Mouse (Mus musculus): ENCODE data around the gene Ank2. TPM values are rescaled to one million over a fixed set of nuclear protein-coding genes. Genes with fewer than 3 reads are reported as not detected.

Ank2 gene
- total and polyA plus RNA-seq, 3 experiments, result 96.1 to 290 (median 269) TPM

DNA sequence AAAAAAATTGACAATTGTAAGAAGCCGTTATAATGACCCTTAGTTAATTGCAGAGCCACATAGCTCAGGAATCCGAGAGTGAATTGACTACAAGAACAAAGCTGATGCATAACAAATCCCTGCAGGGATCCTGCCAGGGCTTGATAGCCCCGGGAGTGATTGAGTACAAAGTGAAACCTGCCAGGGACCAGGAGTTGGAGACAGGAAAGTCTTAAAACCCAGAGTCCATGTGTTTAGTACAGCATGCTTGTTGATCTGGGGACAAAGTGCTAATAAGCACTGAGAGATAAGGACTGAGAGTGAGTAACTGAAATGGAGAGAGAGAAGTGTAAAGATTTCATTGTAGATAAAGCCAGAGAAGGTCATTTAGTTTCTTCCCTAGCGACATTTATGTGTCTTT is 31.1 kb upstream of the Ank2 start:
- Histone ChIP-seq H3K4me1 (ENCODE audit: control insufficient read depth, insufficient read depth, low read length) (peaks cover 4% of the 10 kb centered on the region; the same call in 1 of the 2 replicates), H3K27ac (peak overlapping the region; percentile 10; the same call in 1 of the 2 replicates), H3K79me2 (replicated peaks; ENCODE audit: control insufficient read depth, insufficient read depth, low read length) (no peaks in the 10 kb centered on the region), H3K4me3 (no peak overlapping the region), H3K36me3 (ENCODE audit: control insufficient read depth, insufficient read depth, low read length) (no peaks in the 10 kb centered on the region), H3K9ac (ENCODE audit: low read depth, low read length) (no peak overlapping the region), H3K27me3 (ENCODE audit: control insufficient read depth, insufficient read depth, low read length) (no peaks in the 10 kb centered on the region)
- WGBS, result 16% methylated on average over 4 of the region's 4 CpGs
- no peak for DNase-seq
- intact Hi-C loops (cut with DNase I), result loop anchor here (5.0 kb wide), 1 partner anchor 33 kb away; the partner anchor contains the start of gene Ank2
- no peak for TF ChIP-seq EP300 (IDR thresholded peaks at IDR 0.05; ENCODE audit: insufficient read depth, low read depth, low read length)
- TF ChIP-seq POLR2A (IDR thresholded peaks at IDR 0.05; ENCODE audit: insufficient read depth, low read depth, low read length), result no peak
- no peak for TF ChIP-seq CTCF (IDR thresholded peaks at IDR 0.05)

DNA sequence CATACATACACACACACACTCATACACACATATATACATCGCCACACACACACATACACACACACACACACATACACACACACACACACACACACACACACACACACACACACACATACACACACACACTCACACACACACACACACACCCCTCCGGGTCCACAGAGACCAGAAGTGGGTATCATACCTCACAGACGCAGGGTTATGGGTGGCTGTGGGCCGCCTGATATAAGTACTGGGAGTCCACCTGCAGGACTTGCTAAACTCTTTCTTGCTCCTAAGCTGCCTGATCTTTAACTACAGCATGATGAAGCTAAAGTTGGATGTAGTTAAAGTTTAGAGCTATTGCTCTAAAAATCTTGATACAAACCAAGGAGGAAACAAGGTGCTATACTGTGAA is 30.7 kb upstream of the Ank2 start:
- no peaks in the 10 kb centered on the region for H3K79me2 ChIP-seq (replicated peaks; ENCODE audit: control insufficient read depth, insufficient read depth, low read length)

DNA sequence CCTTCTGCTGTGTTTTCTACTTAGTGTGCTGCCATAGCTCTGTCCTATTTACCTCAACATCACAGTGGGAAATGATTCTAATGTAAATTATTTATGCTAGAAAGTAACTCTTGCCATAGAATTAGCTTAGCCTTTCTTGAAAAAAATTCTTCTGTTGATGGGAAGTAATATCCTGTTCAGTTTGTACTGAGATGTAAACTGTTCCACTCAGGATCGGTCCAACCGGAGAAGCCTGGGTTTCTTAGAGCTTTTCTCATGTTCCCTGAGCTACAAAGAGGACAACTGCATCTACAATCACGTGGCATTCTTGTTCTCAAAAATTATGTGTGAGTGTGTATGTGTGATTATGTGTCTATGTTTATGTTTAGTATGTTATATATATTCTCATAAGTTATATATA is 30.1 kb upstream of the Ank2 start:
- no peaks in the 10 kb centered on the region for H3K27me3 ChIP-seq (ENCODE audit: control insufficient read depth, insufficient read depth, low read length)
- no peak overlapping the region for H3K9ac ChIP-seq (ENCODE audit: low read depth, low read length)
- H3K79me2 ChIP-seq (replicated peaks; ENCODE audit: control insufficient read depth, insufficient read depth, low read length), result no peaks in the 10 kb centered on the region
- no peaks in the 10 kb centered on the region; the same call in none of the 2 replicates for H3K36me3 ChIP-seq (ENCODE audit: control insufficient read depth, insufficient read depth, low read length)
- TF ChIP-seq CTCF (IDR thresholded peaks at IDR 0.05) (no peak), EP300 (IDR thresholded peaks at IDR 0.05; ENCODE audit: insufficient read depth, low read depth, low read length) (no peak), POLR2A (IDR thresholded peaks at IDR 0.05; ENCODE audit: insufficient read depth, low read depth, low read length) (no peak)
- peaks cover 6% of the 10 kb centered on the region for H3K4me1 ChIP-seq (ENCODE audit: control insufficient read depth, insufficient read depth, low read length)
- no peak overlapping the region for H3K4me3 ChIP-seq
- no peak overlapping the region for H3K27ac ChIP-seq
- intact Hi-C loops (cut with DNase I), result no loop called here
- WGBS, result 79% methylated on average over 3 of the region's 3 CpGs
- no peak for DNase-seq

More for the DNA sequence above, 30.7 kb upstream of the Ank2 start:
- H3K36me3 ChIP-seq (ENCODE audit: control insufficient read depth, insufficient read depth, low read length), result no peaks in the 10 kb centered on the region; the same call in 1 of the 2 replicates
- no peaks in the 10 kb centered on the region for H3K27me3 ChIP-seq (ENCODE audit: control insufficient read depth, insufficient read depth, low read length)
- no peak overlapping the region for H3K4me3 ChIP-seq
- no peak overlapping the region for H3K9ac ChIP-seq (ENCODE audit: low read depth, low read length)
- TF ChIP-seq CTCF (IDR thresholded peaks at IDR 0.05) (no peak), EP300 (IDR thresholded peaks at IDR 0.05; ENCODE audit: insufficient read depth, low read depth, low read length) (no peak), POLR2A (IDR thresholded peaks at IDR 0.05; ENCODE audit: insufficient read depth, low read depth, low read length) (no peak)
- H3K4me1 ChIP-seq (ENCODE audit: control insufficient read depth, insufficient read depth, low read length), result peaks cover 4% of the 10 kb centered on the region; the same call in 1 of the 2 replicates
- DNase-seq, result no peak
- intact Hi-C loops (cut with DNase I), result loop anchor here (5.0 kb wide), 1 partner anchor 33 kb away; the partner anchor contains the start of gene Ank2
- peak overlapping the region; percentile 10; the same call in 1 of the 2 replicates for H3K27ac ChIP-seq
- WGBS, result 73% methylated on average over 4 of the region's 4 CpGs

DNA sequence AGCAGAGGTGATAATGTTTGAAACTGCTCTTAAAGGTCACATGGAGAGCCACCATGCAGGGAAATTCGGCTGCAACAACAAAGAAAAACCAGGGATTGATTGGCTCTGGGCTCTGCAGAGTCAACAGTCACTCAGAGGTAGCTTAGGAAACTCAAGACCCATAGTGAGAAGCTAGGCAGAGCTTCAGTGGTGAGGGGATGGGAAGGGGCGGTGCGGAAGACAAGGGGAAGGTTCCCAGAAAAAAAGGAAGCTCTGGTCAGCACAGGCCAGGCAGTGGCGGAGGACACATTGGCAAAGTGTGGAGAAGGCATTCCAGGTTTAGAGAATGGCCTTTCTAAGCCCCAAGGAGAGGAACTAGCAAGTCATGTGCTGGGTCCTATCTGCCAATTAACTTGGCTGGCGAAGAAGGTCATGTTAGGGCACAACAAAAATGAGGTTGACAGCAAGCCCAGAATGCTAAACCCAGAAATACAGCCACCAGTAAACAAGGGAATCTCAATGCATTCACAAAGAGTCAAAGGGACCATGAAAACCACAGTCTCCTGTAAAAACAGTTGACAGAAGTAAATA is 28.4 kb upstream of the Ank2 start:
- Histone ChIP-seq H3K36me3 (ENCODE audit: control insufficient read depth, insufficient read depth, low read length) (no peaks in the 10 kb centered on the region; the same call in none of the 2 replicates), H3K27me3 (ENCODE audit: control insufficient read depth, insufficient read depth, low read length) (no peaks in the 10 kb centered on the region), H3K27ac (peak overlapping the region; percentile 75), H3K4me3 (no peak overlapping the region), H3K79me2 (replicated peaks; ENCODE audit: control insufficient read depth, insufficient read depth, low read length) (no peaks in the 10 kb centered on the region), H3K9ac (ENCODE audit: low read depth, low read length) (no peak overlapping the region), H3K4me1 (ENCODE audit: control insufficient read depth, insufficient read depth, low read length) (peaks cover 6% of the 10 kb centered on the region)
- WGBS, result 40% methylated on average over 5 of the region's 5 CpGs
- intact Hi-C loops (cut with DNase I), result no loop called here
- TF ChIP-seq EP300 (IDR thresholded peaks at IDR 0.05; ENCODE audit: insufficient read depth, low read depth, low read length) (peak; percentile 61; the same call in 1 of the 2 replicates), CTCF (IDR thresholded peaks at IDR 0.05) (no peak), POLR2A (IDR thresholded peaks at IDR 0.05; ENCODE audit: insufficient read depth, low read depth, low read length) (peak; percentile 46; the same call in 1 of the 2 replicates)
- peak; percentile 27 to 60 for DNase-seq

DNA sequence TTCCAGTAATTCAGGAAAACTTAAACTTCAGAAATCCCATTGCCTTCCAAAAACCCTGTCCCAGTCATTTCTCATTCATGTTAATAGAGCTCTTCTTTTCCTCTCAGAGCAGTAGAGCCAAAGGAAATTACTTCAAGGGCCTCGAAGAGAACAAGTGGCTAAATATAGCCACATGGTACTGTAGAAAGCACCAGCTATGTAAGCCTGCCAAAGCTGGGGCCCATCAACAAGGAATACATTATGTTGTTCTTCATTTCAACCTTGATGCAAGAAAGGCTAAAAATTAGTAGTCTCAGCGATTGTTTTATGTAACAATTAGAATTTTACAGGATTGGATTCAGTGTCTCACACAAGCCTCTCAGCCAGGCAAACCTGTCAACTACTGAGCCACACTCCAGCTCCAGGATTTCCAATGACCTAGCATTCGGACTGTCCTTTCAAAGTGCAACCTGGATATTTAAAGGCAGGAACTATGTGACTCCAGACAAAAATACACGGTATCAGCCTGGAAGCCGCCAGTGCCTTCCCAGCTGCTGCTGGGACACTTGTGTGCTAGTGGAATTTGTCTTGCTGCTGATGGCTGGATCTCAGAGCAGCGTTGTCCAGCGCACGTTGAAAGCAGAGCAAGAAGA is 26.2 kb upstream of the Ank2 start:
- Histone ChIP-seq H3K36me3 (ENCODE audit: control insufficient read depth, insufficient read depth, low read length) (no peaks in the 10 kb centered on the region; the same call in none of the 2 replicates), H3K9ac (ENCODE audit: low read depth, low read length) (peak overlapping the region; percentile 57), H3K27ac (peak overlapping the region; percentile 78), H3K27me3 (ENCODE audit: control insufficient read depth, insufficient read depth, low read length) (no peaks in the 10 kb centered on the region), H3K4me1 (ENCODE audit: control insufficient read depth, insufficient read depth, low read length) (peaks cover 6% of the 10 kb centered on the region), H3K79me2 (replicated peaks; ENCODE audit: control insufficient read depth, insufficient read depth, low read length) (no peaks in the 10 kb centered on the region), H3K4me3 (no peak overlapping the region)
- DNase-seq, result peak; percentile 23 to 58
- WGBS, result 39% methylated on average over 8 of the region's 8 CpGs
- TF ChIP-seq CTCF (IDR thresholded peaks at IDR 0.05) (no peak), EP300 (IDR thresholded peaks at IDR 0.05; ENCODE audit: insufficient read depth, low read depth, low read length) (0 out of 2 replicates have a peak, but pooled peaks have one; percentile 42), POLR2A (IDR thresholded peaks at IDR 0.05; ENCODE audit: insufficient read depth, low read depth, low read length) (peak; percentile 78)
- intact Hi-C loops (cut with DNase I), result no loop called here

DNA sequence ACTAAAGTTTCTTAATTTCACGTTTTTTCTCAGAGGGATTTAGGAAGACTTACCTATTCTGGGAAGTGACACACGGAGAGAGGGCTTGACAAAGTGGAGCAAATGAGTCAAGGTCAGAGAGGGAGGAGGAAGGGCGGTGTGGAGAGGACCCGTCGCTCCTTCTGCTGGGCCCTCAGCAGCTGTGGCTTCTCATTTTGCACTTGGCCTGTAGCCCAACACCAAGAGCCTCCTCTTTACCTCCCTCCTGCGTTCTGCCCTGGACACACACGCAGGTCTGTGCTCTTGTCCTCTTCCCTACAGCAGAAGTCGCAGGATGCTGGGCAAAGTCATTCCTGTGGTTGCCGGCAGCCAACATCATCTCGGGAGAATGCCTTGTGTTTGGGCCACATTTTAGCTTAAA is 22.0 kb upstream of the Ank2 start:
- peak; percentile 41 to 52 for DNase-seq
- H3K27me3 ChIP-seq (ENCODE audit: control insufficient read depth, insufficient read depth, low read length), result no peaks in the 10 kb centered on the region
- peak overlapping the region; percentile 64 for H3K27ac ChIP-seq
- H3K79me2 ChIP-seq (replicated peaks; ENCODE audit: control insufficient read depth, insufficient read depth, low read length), result no peaks in the 10 kb centered on the region
- peaks cover 1% of the 10 kb centered on the region for H3K4me1 ChIP-seq (ENCODE audit: control insufficient read depth, insufficient read depth, low read length)
- WGBS, result 43% methylated on average over 10 of the region's 10 CpGs
- H3K4me3 ChIP-seq, result no peak overlapping the region
- H3K9ac ChIP-seq (ENCODE audit: low read depth, low read length), result no peak overlapping the region
- intact Hi-C loops (cut with DNase I), result no loop called here
- no peaks in the 10 kb centered on the region; the same call in none of the 2 replicates for H3K36me3 ChIP-seq (ENCODE audit: control insufficient read depth, insufficient read depth, low read length)
- peak; percentile 44; the same call in 1 of the 2 replicates for TF ChIP-seq POLR2A (IDR thresholded peaks at IDR 0.05; ENCODE audit: insufficient read depth, low read depth, low read length)
- peak; percentile 42 for TF ChIP-seq CTCF (IDR thresholded peaks at IDR 0.05)
- 0 out of 2 replicates have a peak, but pooled peaks have one; percentile 51 for TF ChIP-seq EP300 (IDR thresholded peaks at IDR 0.05; ENCODE audit: insufficient read depth, low read depth, low read length)

Measured in heart, adult 2 months (tissue).